Mouse (Mus musculus) embryonic facial prominence, embryonic 14.5 days (tissue): ENCODE data around the gene Dnah11. TPM values are rescaled to one million over a fixed set of nuclear protein-coding genes. Genes with fewer than 3 reads are reported as not detected.

Experiments used
- ATAC-seq: fragments of 200-750 bp; cut with Nextera tagmentation; 2 replicates; pipeline ENCODE4 v1.8.0; 2017; ENCODE audit warnings: low read depth, moderate number of reproducible peaks, moderate TSS enrichment
- DNase-seq: peaks from one replicate; pipeline ENCODE4 v3.0.0-alpha.2; 2015; ENCODE audit warnings: low spot score
- H3K27ac ChIP-seq: fragments of 300-500 bp; sonication (generic); replicated peaks from 2 replicates; pipeline ENCODE4 v1.5.1; 2014; ENCODE audit warnings: low read depth, mild to moderate bottlenecking, low read length, moderate library complexity
- H3K27me3 ChIP-seq: fragments of 300-500 bp; sonication (generic); replicated peaks from 2 replicates; pipeline ENCODE4 v1.6.1; 2014; ENCODE audit warnings: low read length; ENCODE audit not compliant: control insufficient read depth, insufficient read depth
- H3K36me3 ChIP-seq: fragments of 300-500 bp; sonication (generic); 2 replicates; pipeline ENCODE4 v1.6.1; 2014; ENCODE audit warnings: low read length, mixed read lengths; ENCODE audit not compliant: control insufficient read depth, insufficient read depth
- H3K4me1 ChIP-seq: fragments of 300-500 bp; sonication (generic); 2 replicates; pipeline ENCODE4 v1.6.1; 2014; ENCODE audit warnings: antibody characterized with exemption, low read length; ENCODE audit not compliant: control insufficient read depth, insufficient read depth
- H3K4me2 ChIP-seq: fragments of 300-500 bp; sonication (generic); 2 replicates; pipeline ENCODE4 v1.6.1; 2014; ENCODE audit warnings: low read depth, mild to moderate bottlenecking, low read length, moderate library complexity, mixed read lengths
- H3K4me3 ChIP-seq: fragments of 300-500 bp; sonication (generic); 2 replicates; pipeline ENCODE4 v1.5.1; 2014; ENCODE audit warnings: low read depth, mild to moderate bottlenecking, low read length
- H3K9ac ChIP-seq: fragments of 300-500 bp; sonication (generic); 2 replicates; pipeline ENCODE4 v1.6.1; 2014; ENCODE audit warnings: low read depth, mild to moderate bottlenecking, low read length, moderate library complexity, mixed read lengths
- H3K9me3 ChIP-seq: fragments of 300-500 bp; sonication (generic); 2 replicates; pipeline ENCODE4 v1.6.1; 2016; ENCODE audit warnings: low read length; ENCODE audit not compliant: control insufficient read depth
- WGBS: fragments of 180-500 bp; shearing (Covaris S2); extraction: QIAGEN DNeasy Blood & Tissue Kit; methylation state at CpG from one replicate; pipeline ENCODE4 v1.1.7; 2014; 5-methylcytosine and 5-hydroxymethylcytosine counted together
- polyA plus RNA-seq: library from polyadenylated mRNA; unstranded; fragments of >200 nt; fragmentation: Nextera tagmentation; extraction: Ambion mirVana; gene quantifications from 2 replicates; pipeline ENCODE4 v1.2.1, GENCODE M21; 2014

Dnah11 gene
- polyA plus RNA-seq, 1 experiment from 2014 or later: 0.25 TPM

- 0 out of 2 replicates have a peak, but pooled peaks cover 3% of the 10 kb centered on the region for H3K4me1 ChIP-seq
- no peaks in the 10 kb centered on the region for H3K27me3 ChIP-seq
- WGBS: 66% methylated on average over 1 of the region's 1 CpGs
- no peak overlapping the region for H3K9ac ChIP-seq
- no peak for DNase-seq
- no peaks in the 10 kb centered on the region for H3K9me3 ChIP-seq
- H3K36me3 ChIP-seq: no peaks in the 10 kb centered on the region
- ATAC-seq: no peak
- H3K27ac ChIP-seq: no peak overlapping the region
- no peak overlapping the region for H3K4me3 ChIP-seq
- peak overlapping the region; percentile 89; the same call in 1 of the 2 replicates for H3K4me2 ChIP-seq
Observed at GRCm38 (mm10) chr12:117842676-117843075, 356.2 kb downstream of the Dnah11 start.

- H3K36me3 ChIP-seq: no peaks in the 10 kb centered on the region
- H3K4me3 ChIP-seq: no peak overlapping the region
- H3K27ac ChIP-seq: no peak overlapping the region
- no peak for DNase-seq
- no peak overlapping the region for H3K4me2 ChIP-seq
- ATAC-seq: no peak
- H3K27me3 ChIP-seq: no peaks in the 10 kb centered on the region
- H3K4me1 ChIP-seq: 0 out of 2 replicates have a peak, but pooled peaks cover 3% of the 10 kb centered on the region
- 82% methylated on average over 1 of the region's 1 CpGs for WGBS
- no peaks in the 10 kb centered on the region for H3K9me3 ChIP-seq
- H3K9ac ChIP-seq: no peak overlapping the region
Observed at GRCm38 (mm10) chr12:117840705-117841104, 358.1 kb downstream of the Dnah11 start.

GRCm38 (mm10) chr12:117837376-117837775 is 361.5 kb downstream of the Dnah11 start:
- H3K4me3 ChIP-seq: no peak overlapping the region
- 83% methylated on average over 4 of the region's 4 CpGs for WGBS
- H3K27me3 ChIP-seq: no peaks in the 10 kb centered on the region
- ATAC-seq: no peak
- no peak for DNase-seq
- H3K36me3 ChIP-seq: no peaks in the 10 kb centered on the region
- no peak overlapping the region for H3K4me2 ChIP-seq
- no peaks in the 10 kb centered on the region for H3K9me3 ChIP-seq
- no peak overlapping the region for H3K27ac ChIP-seq
- no peaks in the 10 kb centered on the region for H3K4me1 ChIP-seq
- H3K9ac ChIP-seq: no peak overlapping the region

- 52% methylated on average over 10 of the region's 10 CpGs for WGBS
- DNase-seq: no peak
- Histone ChIP-seq H3K4me3 (no peak overlapping the region), H3K9me3 (no peaks in the 10 kb centered on the region), H3K27me3 (no peaks in the 10 kb centered on the region), H3K36me3 (no peaks in the 10 kb centered on the region), H3K9ac (no peak overlapping the region), H3K4me2 (no peak overlapping the region), H3K4me1 (no peaks in the 10 kb centered on the region), H3K27ac (no peak overlapping the region)
- no peak for ATAC-seq
Observed at GRCm38 (mm10) chr12:117835371-117835770, 363.5 kb downstream of the Dnah11 start.

GRCm38 (mm10) chr12:117834652-117835051 is 364.2 kb downstream of the Dnah11 start:
- H3K4me2 ChIP-seq: no peak overlapping the region
- H3K36me3 ChIP-seq: no peaks in the 10 kb centered on the region
- no peaks in the 10 kb centered on the region for H3K4me1 ChIP-seq
- no peak for ATAC-seq
- no peak overlapping the region for H3K27ac ChIP-seq
- no peaks in the 10 kb centered on the region for H3K9me3 ChIP-seq
- no peak overlapping the region for H3K9ac ChIP-seq
- DNase-seq: no peak
- H3K4me3 ChIP-seq: no peak overlapping the region
- H3K27me3 ChIP-seq: no peaks in the 10 kb centered on the region
- 67% methylated on average over 2 of the region's 2 CpGs for WGBS

- Histone ChIP-seq H3K4me3 (no peak overlapping the region), H3K27ac (no peak overlapping the region), H3K9ac (no peak overlapping the region), H3K9me3 (no peaks in the 10 kb centered on the region), H3K4me1 (no peaks in the 10 kb centered on the region), H3K27me3 (no peaks in the 10 kb centered on the region), H3K4me2 (no peak overlapping the region), H3K36me3 (no peaks in the 10 kb centered on the region)
- peak; percentile 27 for DNase-seq
- WGBS: 32% methylated on average over 5 of the region's 5 CpGs
- ATAC-seq: no peak
Observed at GRCm38 (mm10) chr12:117832190-117832589, 366.7 kb downstream of the Dnah11 start.

- Histone ChIP-seq H3K27ac (no peak overlapping the region), H3K9ac (no peak overlapping the region), H3K36me3 (no peaks in the 10 kb centered on the region), H3K4me2 (no peak overlapping the region), H3K27me3 (no peaks in the 10 kb centered on the region), H3K9me3 (no peaks in the 10 kb centered on the region), H3K4me3 (no peak overlapping the region), H3K4me1 (no peaks in the 10 kb centered on the region)
- ATAC-seq (no peak), DNase-seq (no peak)
- WGBS: 57% methylated on average over 8 of the region's 8 CpGs
Observed at GRCm38 (mm10) chr12:117831351-117831961, 367.4 kb downstream of the Dnah11 start.

- no peak overlapping the region for H3K27ac ChIP-seq
- ATAC-seq (no peak), DNase-seq (no peak)
- H3K27me3 ChIP-seq: no peaks in the 10 kb centered on the region
- H3K9ac ChIP-seq: no peak overlapping the region
- H3K4me3 ChIP-seq: no peak overlapping the region
- no peaks in the 10 kb centered on the region for H3K4me1 ChIP-seq
- no peaks in the 10 kb centered on the region for H3K9me3 ChIP-seq
- no peak overlapping the region for H3K4me2 ChIP-seq
- no peaks in the 10 kb centered on the region for H3K36me3 ChIP-seq
- WGBS: 77% methylated on average over 3 of the region's 3 CpGs
Observed at GRCm38 (mm10) chr12:117828350-117828749, 370.5 kb downstream of the Dnah11 start.
